Mouse (Mus musculus) common myeloid progenitor, adult 5-6 weeks (primary cell): ENCODE results near the gene Cdipt. TPM values are rescaled to one million over a fixed set of nuclear protein-coding genes. Genes with fewer than 3 reads are reported as not detected.

Experiments
- ATAC-seq: replicated peaks from 2 replicates; pipeline ENCODE4 v1.8.0; 2016; ENCODE audit warnings: low read depth, mild to moderate bottlenecking, moderate TSS enrichment, inconsistent platforms; ENCODE audit not compliant: poor library complexity, severe bottlenecking
- total RNA-seq: library from RNA; stranded (forward); fragments of 200-1000, 187-1606 nt; gene quantifications from 2 replicates; pipeline ENCODE4 v1.2.3, GENCODE M21; 2017

The Cdipt gene
- total RNA-seq, 1 experiment from 2014 or later: 60.5 TPM

GRCm38 (mm10) chr7:127011051-127011450 lies 35.3 kb downstream of the Cdipt start:
- ATAC-seq: no peak

- no peak for ATAC-seq
Observed at GRCm38 (mm10) chr7:127011717-127012116, 36.0 kb downstream of the Cdipt start.

GRCm38 (mm10) chr7:127012374-127012773 lies 36.7 kb downstream of the Cdipt start:
- no peak for ATAC-seq

- no peak for ATAC-seq
Observed at GRCm38 (mm10) chr7:127012845-127013244, 37.1 kb downstream of the Cdipt start.

GRCm38 (mm10) chr7:127013385-127013784 lies 37.7 kb downstream of the Cdipt start:
- no peak for ATAC-seq

- ATAC-seq: peak; percentile 30
Observed at GRCm38 (mm10) chr7:127014320-127014719, 38.6 kb downstream of the Cdipt start, which contains the start of gene Mvp. Mvp (minus strand) TSS chr7:127014621.

- ATAC-seq: no peak
Observed at GRCm38 (mm10) chr7:127014993-127015392, 39.3 kb downstream of the Cdipt start.

- ATAC-seq: no peak
Observed at GRCm38 (mm10) chr7:127016081-127016480, 40.4 kb downstream of the Cdipt start.

- ATAC-seq: no peak
Observed at GRCm38 (mm10) chr7:127016481-127016485, 40.6 kb downstream of the Cdipt start, which contains the start of gene Pagr1b. Pagr1b (minus strand) TSS chr7:127016484.

GRCm38 (mm10) chr7:127016486-127016938 lies 40.8 kb downstream of the Cdipt start:
- peak; percentile 49 for ATAC-seq

- peak; percentile 68 for ATAC-seq
Observed at GRCm38 (mm10) chr7:127016971-127017949, 41.5 kb downstream of the Cdipt start, which contains the start of gene Pagr1a. Pagr1a (minus strand) TSS chr7:127017352.

- ATAC-seq: no peak
Observed at GRCm38 (mm10) chr7:127017950-127018345, 42.2 kb downstream of the Cdipt start.

GRCm38 (mm10) chr7:127018416-127019305 lies 42.9 kb downstream of the Cdipt start:
- ATAC-seq: no peak

GRCm38 (mm10) chr7:127019306-127019960 lies 43.7 kb downstream of the Cdipt start:
- no peak for ATAC-seq

- ATAC-seq: no peak
Observed at GRCm38 (mm10) chr7:127020031-127020430, 44.3 kb downstream of the Cdipt start.

GRCm38 (mm10) chr7:127020491-127020890 lies 44.8 kb downstream of the Cdipt start:
- ATAC-seq: no peak

- ATAC-seq: 0 out of 2 replicates have a peak, but pooled peaks have one; percentile 3
Observed at GRCm38 (mm10) chr7:127020901-127021562, 45.3 kb downstream of the Cdipt start, which contains the start of the genes Gm42742 and Prrt2. Gm42742 (minus strand) TSS chr7:127021097. Prrt2 (minus strand) TSS chr7:127021211.

- ATAC-seq: no peak
Observed at GRCm38 (mm10) chr7:127021563-127022527, 46.1 kb downstream of the Cdipt start.
